Comparison of ENCODE assay signal across 17 mouse cellular contexts in genomic region chr16:27926361-27926651, GRCm38 (mm10).
A peak's percentile ranks its signal among the peaks of the same experiment; 100 is the strongest.
DNase-seq lines count a peak whose midpoint lies in the region; ATAC-seq and TF ChIP-seq lines count a peak whose summit lies in the region.
"Had no signal": no experiment of that assay in that cellular context is flagged by ENCODE, and none has a peak within 500 bp of the region (broad histone marks: within the 10 kb centered on the region; RNA-seq: fewer than 3 reads in every experiment).

No protein-coding gene starts in this region.

- no peaks in the 10 kb centered on the region for H3K36me3 ChIP-seq in kidney, adult 2 months (ENCODE audit: control insufficient read depth, insufficient read depth, low read length)
- no peaks in the 10 kb centered on the region for H3K36me3 ChIP-seq in neural tube, embryonic 11.5 days (ENCODE audit: control insufficient read depth, insufficient read depth, low read length)
- no peaks in the 10 kb centered on the region for H3K36me3 ChIP-seq in neural tube, embryonic 15.5 days
- H3K36me3 ChIP-seq in forebrain, embryonic 15.5 days, result no peaks in the 10 kb centered on the region
- H3K36me3 ChIP-seq: heart, embryonic 15.5 days; hindbrain, embryonic 12.5 days; midbrain, embryonic 15.5 days had no signal

- no peak for TF ChIP-seq CTCF in kidney, adult 2 months (conservative IDR thresholded peaks at IDR 0.05; ENCODE audit: insufficient read depth, insufficient read length, low read depth, low read length)

- H3K9me3 ChIP-seq in neural tube, embryonic 11.5 days (ENCODE audit: control insufficient read depth, low read length), result no peaks in the 10 kb centered on the region
- H3K9me3 ChIP-seq in neural tube, embryonic 15.5 days (replicated peaks), result no peaks in the 10 kb centered on the region
- no peaks in the 10 kb centered on the region for H3K9me3 ChIP-seq in forebrain, embryonic 15.5 days
- H3K9me3 ChIP-seq: heart, embryonic 15.5 days; hindbrain, embryonic 12.5 days; midbrain, embryonic 15.5 days had no signal

- DNase-seq in kidney, adult 2 months, result peak; percentile 4
- DNase-seq in kidney, postnatal 36 days, result no peak
- DNase-seq in neural tube, embryonic 11.5 days (ENCODE audit: low spot score), result peak; percentile 13
- no peak for DNase-seq in urinary bladder, adult 2 months (ENCODE audit: low spot score)
- DNase-seq: cerebellum, adult 2 months; gastrocnemius, adult 2 months; heart, adult 11 months; liver; lung, embryonic 14.5 days had no signal

- H3K4me1 ChIP-seq in kidney, adult 2 months (ENCODE audit: control insufficient read depth, insufficient read depth, low read length), result no peaks in the 10 kb centered on the region
- no peaks in the 10 kb centered on the region for H3K4me1 ChIP-seq in neural tube, embryonic 11.5 days (ENCODE audit: control insufficient read depth, insufficient read depth, low read length)
- no peaks in the 10 kb centered on the region for H3K4me1 ChIP-seq in neural tube, embryonic 15.5 days
- peaks cover 11% of the 10 kb centered on the region for H3K4me1 ChIP-seq in forebrain, embryonic 15.5 days
- H3K4me1 ChIP-seq: hindbrain, embryonic 12.5 days; midbrain, embryonic 15.5 days had no signal

- no peak overlapping the region for H3K4me2 ChIP-seq in neural tube, embryonic 11.5 days (ENCODE audit: low read depth)
- no peak overlapping the region for H3K4me2 ChIP-seq in neural tube, embryonic 15.5 days
- no peak overlapping the region for H3K4me2 ChIP-seq in forebrain, embryonic 15.5 days (replicated peaks)
- H3K4me2 ChIP-seq: hindbrain, embryonic 12.5 days; lung, embryonic 14.5 days; midbrain, embryonic 15.5 days had no signal

- H3K9ac ChIP-seq in neural tube, embryonic 11.5 days (ENCODE audit: low read length), result no peak overlapping the region
- H3K9ac ChIP-seq in neural tube, embryonic 15.5 days (replicated peaks), result no peak overlapping the region
- H3K9ac ChIP-seq in forebrain, embryonic 15.5 days (replicated peaks), result no peak overlapping the region
- H3K9ac ChIP-seq: heart, embryonic 15.5 days; hindbrain, embryonic 12.5 days; lung, embryonic 14.5 days; midbrain, embryonic 15.5 days had no signal

- no peak overlapping the region for H3K4me3 ChIP-seq in kidney, adult 2 months (ENCODE audit: insufficient read depth, low read depth, low read length)
- no peak overlapping the region for H3K4me3 ChIP-seq in neural tube, embryonic 11.5 days (ENCODE audit: low read depth, low read length)
- no peak overlapping the region for H3K4me3 ChIP-seq in neural tube, embryonic 15.5 days (replicated peaks)
- H3K4me3 ChIP-seq in forebrain, embryonic 15.5 days, result no peak overlapping the region
- H3K4me3 ChIP-seq: erythroblast, embryonic 14.5 days; gastrocnemius, adult 2 months; heart, embryonic 15.5 days; hindbrain, embryonic 12.5 days; midbrain, embryonic 15.5 days had no signal

- H3K27me3 ChIP-seq in kidney, adult 2 months (replicated peaks; ENCODE audit: control insufficient read depth, insufficient read depth, low read length), result no peaks in the 10 kb centered on the region
- no peaks in the 10 kb centered on the region for H3K27me3 ChIP-seq in neural tube, embryonic 11.5 days (ENCODE audit: control insufficient read depth, insufficient read depth, low read length)
- H3K27me3 ChIP-seq in neural tube, embryonic 15.5 days (replicated peaks), result no peaks in the 10 kb centered on the region
- no peaks in the 10 kb centered on the region for H3K27me3 ChIP-seq in forebrain, embryonic 15.5 days
- H3K27me3 ChIP-seq: heart, embryonic 15.5 days; hindbrain, embryonic 12.5 days; midbrain, embryonic 15.5 days had no signal

- 28% methylated on average over 1 of the region's 1 CpGs for WGBS in kidney, adult 2 months
- WGBS in neural tube, embryonic 11.5 days, result 23% methylated on average over 1 of the region's 1 CpGs
- WGBS in neural tube, embryonic 15.5 days, result 29% methylated on average over 1 of the region's 1 CpGs
- 42% methylated on average over 1 of the region's 1 CpGs for WGBS in forebrain, embryonic 15.5 days

- peak; percentile 60; the same call in 1 of the 2 replicates for ATAC-seq in neural tube, embryonic 11.5 days (ENCODE audit: insufficient read depth, low FRiP score, low TSS enrichment)
- ATAC-seq in neural tube, embryonic 15.5 days (ENCODE audit: low FRiP score), result no peak
- ATAC-seq in forebrain, embryonic 15.5 days (replicated peaks), result no peak; the same call in 1 of the 2 replicates
- no peak for ATAC-seq in CD4-positive, CD25-positive, alpha-beta regulatory T cell, adult 4 months
- ATAC-seq: intestine, embryonic 16.5 days; midbrain, embryonic 15.5 days had no signal

- no peak for TF ChIP-seq POLR2A in kidney, adult 2 months (IDR thresholded peaks at IDR 0.05; ENCODE audit: low read depth, low read length)

- no peak overlapping the region for H3K27ac ChIP-seq in kidney, adult 2 months (ENCODE audit: insufficient read depth, low read depth, low read length)
- H3K27ac ChIP-seq in neural tube, embryonic 11.5 days (ENCODE audit: low read depth, low read length), result no peak overlapping the region
- H3K27ac ChIP-seq in neural tube, embryonic 15.5 days (replicated peaks), result no peak overlapping the region
- peak overlapping the region; percentile 79; the same call in 1 of the 2 replicates for H3K27ac ChIP-seq in forebrain, embryonic 15.5 days (replicated peaks)
- H3K27ac ChIP-seq: gastrocnemius, adult 2 months; heart, embryonic 15.5 days; midbrain, embryonic 15.5 days had no signal

Comparison
In these comparisons a context has a peak if more than half of its experiments do, and no peak if none do; other contexts are left out.
1. DNase-seq: peak in kidney, adult 2 months (single experiment) and neural tube, embryonic 11.5 days (single experiment); none in kidney, postnatal 36 days (0 of 2) and urinary bladder, adult 2 months (single experiment).